Mouse (Mus musculus): ENCODE results near the gene Prss43.

GRCm38 (mm10) chr9:110790462-110790861 is 36.0 kb upstream of the Prss43 start:
- TF ChIP-seq CTCF (IDR thresholded peaks at IDR 0.05; ENCODE audit: insufficient read depth, low read length) (no peak), POLR2A (IDR thresholded peaks at IDR 0.05; ENCODE audit: borderline replicate concordance, extremely low read depth, low read depth, low read length) (no peak)

Data from lung, adult 2 months (tissue).